In the genomic region with DNA sequence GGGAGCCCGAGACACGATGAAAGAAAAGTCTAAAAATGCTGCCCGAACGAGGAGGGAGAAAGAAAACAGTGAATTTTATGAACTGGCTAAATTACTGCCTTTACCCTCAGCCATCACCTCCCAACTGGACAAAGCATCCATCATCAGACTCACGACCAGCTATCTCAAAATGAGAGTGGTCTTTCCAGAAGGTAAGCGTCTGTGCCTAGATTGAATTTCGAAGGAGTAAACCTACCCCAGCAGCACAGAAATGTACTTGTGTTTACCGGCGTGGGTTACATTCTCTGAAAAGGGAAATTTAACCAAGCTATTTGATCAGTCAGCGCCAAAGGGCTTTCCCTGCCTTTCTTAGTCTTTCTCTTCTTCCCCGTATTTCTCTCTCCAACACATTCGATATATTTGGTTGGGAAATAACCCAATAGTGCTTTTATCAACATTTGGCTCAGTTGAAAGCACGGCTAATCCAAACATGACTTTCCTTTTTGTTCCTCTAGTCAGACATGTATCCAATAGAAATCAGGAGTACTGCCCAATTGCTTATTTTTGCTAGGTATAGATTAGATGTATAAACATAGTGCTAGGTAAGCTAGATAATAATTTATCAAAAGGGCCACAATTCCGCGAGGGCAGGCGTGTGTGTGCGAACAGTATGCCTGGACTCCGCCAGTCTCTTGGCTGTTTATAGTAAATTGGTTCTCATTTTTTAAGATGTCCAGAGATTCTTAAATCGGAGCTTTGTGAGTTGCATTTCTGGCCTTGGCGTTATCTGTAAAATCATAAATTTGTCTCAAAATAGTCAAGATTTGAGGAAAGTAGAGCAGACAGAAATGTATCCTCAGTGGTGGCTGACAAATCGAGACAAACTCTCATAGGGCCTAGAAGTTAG, we compare ENCODE assay signal across 15 mouse cellular contexts. TPM values are rescaled to one million over a fixed set of nuclear protein-coding genes. Genes with fewer than 3 reads are reported as not detected.
DNase-seq lines count a peak whose midpoint lies in the region; ATAC-seq and TF ChIP-seq lines count a peak whose summit lies in the region.
"Had no signal": no experiment of that assay in that cellular context is flagged by ENCODE, and none has a peak within 500 bp of the region (broad histone marks: within the 10 kb centered on the region; RNA-seq: fewer than 3 reads in every experiment).

No protein-coding gene starts in this region.

- no peak overlapping the region for H3K4me2 ChIP-seq in hindbrain, embryonic 16.5 days (ENCODE audit: low read length)
- H3K4me2 ChIP-seq in stomach, embryonic 14.5 days (replicated peaks; ENCODE audit: low read depth, low read length): no peak overlapping the region
- H3K4me2 ChIP-seq in stomach, postnatal 0 days (replicated peaks; ENCODE audit: low read depth): no peak overlapping the region
- H3K4me2 ChIP-seq in limb, embryonic 11.5 days (ENCODE audit: low read depth, severe bottlenecking): no peak overlapping the region
- H3K4me2 ChIP-seq in lung, postnatal 0 days (replicated peaks; ENCODE audit: low read depth, low read length): no peak overlapping the region

- H3K27me3 ChIP-seq in hindbrain, embryonic 10.5 days (ENCODE audit: insufficient read depth, poor library complexity, severe bottlenecking): peaks cover 100% of the 10 kb centered on the region
- peaks cover 55% of the 10 kb centered on the region for H3K27me3 ChIP-seq in hindbrain, embryonic 16.5 days (replicated peaks; ENCODE audit: control insufficient read depth, insufficient read depth, low read length)
- peaks cover 35% of the 10 kb centered on the region for H3K27me3 ChIP-seq in stomach, embryonic 14.5 days (ENCODE audit: control insufficient read depth, insufficient read depth, low read length)
- H3K27me3 ChIP-seq in stomach, postnatal 0 days (ENCODE audit: control insufficient read depth, insufficient read depth, low read length): peaks cover 37% of the 10 kb centered on the region
- H3K27me3 ChIP-seq in limb, embryonic 11.5 days (ENCODE audit: control insufficient read depth, insufficient read depth, low read length): peaks cover 62% of the 10 kb centered on the region
- peaks cover 89% of the 10 kb centered on the region for H3K27me3 ChIP-seq in lung, postnatal 0 days (replicated peaks; ENCODE audit: insufficient read depth, low read length)

- no peaks in the 10 kb centered on the region for H3K36me3 ChIP-seq in hindbrain, embryonic 10.5 days
- no peaks in the 10 kb centered on the region for H3K36me3 ChIP-seq in hindbrain, embryonic 16.5 days (ENCODE audit: control insufficient read depth, insufficient read depth, low read length)
- no peaks in the 10 kb centered on the region for H3K36me3 ChIP-seq in stomach, embryonic 14.5 days (ENCODE audit: control insufficient read depth, insufficient read depth, low read length)
- H3K36me3 ChIP-seq in stomach, postnatal 0 days (ENCODE audit: control insufficient read depth, insufficient read depth, low read length): no peaks in the 10 kb centered on the region
- no peaks in the 10 kb centered on the region for H3K36me3 ChIP-seq in limb, embryonic 11.5 days (ENCODE audit: control insufficient read depth, insufficient read depth, low read length)
- no peaks in the 10 kb centered on the region for H3K36me3 ChIP-seq in lung, postnatal 0 days (ENCODE audit: insufficient read depth, low read length)
- H3K36me3 ChIP-seq: heart, embryonic 12.5 days had no signal

- TF ChIP-seq EP300 in stomach, postnatal 0 days (optimal IDR thresholded peaks at IDR 0.05): no peak
- TF ChIP-seq EP300 in lung, postnatal 0 days (IDR thresholded peaks at IDR 0.05): no peak

- DNase-seq in hindbrain, embryonic 10.5 days (ENCODE audit: low spot score): peak; percentile 46
- no peak for DNase-seq in stomach, postnatal 0 days (ENCODE audit: low spot score)
- peak; percentile 59 for DNase-seq in limb, embryonic 11.5 days (ENCODE audit: low spot score)
- no peak for DNase-seq in heart, adult 8-10 months (ENCODE audit: low spot score)
- DNase-seq in lung, postnatal 0 days (ENCODE audit: low spot score): no peak
- DNase-seq: lung, postnatal 10 days; right cerebral cortex, adult 18-20 months had no signal

- no peak overlapping the region for H3K9ac ChIP-seq in hindbrain, embryonic 16.5 days (ENCODE audit: low read depth, low read length)
- no peak overlapping the region for H3K9ac ChIP-seq in stomach, embryonic 14.5 days (replicated peaks; ENCODE audit: low read depth, low read length)
- no peak overlapping the region for H3K9ac ChIP-seq in stomach, postnatal 0 days (ENCODE audit: low read length)
- no peak overlapping the region for H3K9ac ChIP-seq in limb, embryonic 11.5 days (ENCODE audit: low read length)
- no peak overlapping the region for H3K9ac ChIP-seq in lung, postnatal 0 days (replicated peaks; ENCODE audit: low read depth)
- H3K9ac ChIP-seq: heart, embryonic 12.5 days had no signal

- no peak for ATAC-seq in hindbrain, embryonic 16.5 days
- ATAC-seq in stomach, embryonic 14.5 days (ENCODE audit: insufficient number of reproducible peaks, insufficient read depth, low FRiP score, low read depth): no peak
- ATAC-seq in stomach, postnatal 0 days (ENCODE audit: low FRiP score, low TSS enrichment): no peak
- no peak for ATAC-seq in limb, embryonic 11.5 days (ENCODE audit: insufficient number of reproducible peaks, low FRiP score, low TSS enrichment, low read depth)
- ATAC-seq in activated CD4-positive, CD25-positive, alpha-beta regulatory T cell, adult 4 months: no peak
- no peak for ATAC-seq in lung, postnatal 0 days

- peaks cover 35% of the 10 kb centered on the region for H3K4me1 ChIP-seq in hindbrain, embryonic 10.5 days (replicated peaks)
- H3K4me1 ChIP-seq in hindbrain, embryonic 16.5 days (ENCODE audit: control insufficient read depth, insufficient read depth, low read depth, low read length): peaks cover 13% of the 10 kb centered on the region
- H3K4me1 ChIP-seq in stomach, embryonic 14.5 days (ENCODE audit: control insufficient read depth, insufficient read depth, low read length): peaks cover 4% of the 10 kb centered on the region; the same call in 1 of the 2 replicates
- H3K4me1 ChIP-seq in stomach, postnatal 0 days (replicated peaks; ENCODE audit: control insufficient read depth, insufficient read depth): 0 out of 2 replicates have a peak, but pooled peaks cover 5% of the 10 kb centered on the region
- H3K4me1 ChIP-seq in limb, embryonic 11.5 days (ENCODE audit: control insufficient read depth, insufficient read depth, low read length): peaks cover 13% of the 10 kb centered on the region; the same call in 1 of the 2 replicates
- H3K4me1 ChIP-seq in lung, postnatal 0 days (ENCODE audit: insufficient read depth, low read depth, low read length): peaks cover 7% of the 10 kb centered on the region

- H3K27ac ChIP-seq in hindbrain, embryonic 10.5 days: no peak overlapping the region
- H3K27ac ChIP-seq in hindbrain, embryonic 16.5 days (ENCODE audit: low read depth, low read length): no peak overlapping the region
- H3K27ac ChIP-seq in stomach, embryonic 14.5 days (ENCODE audit: low read length): no peak overlapping the region
- no peak overlapping the region for H3K27ac ChIP-seq in stomach, postnatal 0 days (replicated peaks)
- H3K27ac ChIP-seq in limb, embryonic 11.5 days (replicated peaks; ENCODE audit: low read depth, low read length): no peak overlapping the region
- no peak overlapping the region for H3K27ac ChIP-seq in lung, postnatal 0 days (ENCODE audit: low read length)
- H3K27ac ChIP-seq: left cerebral cortex, adult 2 months had no signal

- H3K4me3 ChIP-seq in hindbrain, embryonic 10.5 days: no peak overlapping the region
- H3K4me3 ChIP-seq in hindbrain, embryonic 16.5 days (ENCODE audit: low read length): no peak overlapping the region
- peak overlapping the region; percentile 38; the same call in 1 of the 2 replicates for H3K4me3 ChIP-seq in stomach, embryonic 14.5 days (ENCODE audit: low read depth, low read length)
- H3K4me3 ChIP-seq in stomach, postnatal 0 days (ENCODE audit: low read depth, low read length): no peak overlapping the region
- no peak overlapping the region for H3K4me3 ChIP-seq in limb, embryonic 11.5 days (ENCODE audit: low read depth, low read length)
- H3K4me3 ChIP-seq in lung, postnatal 0 days (ENCODE audit: low read depth, low read length): no peak overlapping the region
- H3K4me3 ChIP-seq: left cerebral cortex, adult 2 months; myocyte had no signal

- no peaks in the 10 kb centered on the region for H3K9me3 ChIP-seq in hindbrain, embryonic 10.5 days
- no peaks in the 10 kb centered on the region for H3K9me3 ChIP-seq in hindbrain, embryonic 16.5 days (ENCODE audit: control insufficient read depth, low read length)
- H3K9me3 ChIP-seq in stomach, embryonic 14.5 days (ENCODE audit: control insufficient read depth, low read depth, low read length): no peaks in the 10 kb centered on the region
- no peaks in the 10 kb centered on the region for H3K9me3 ChIP-seq in stomach, postnatal 0 days (ENCODE audit: control insufficient read depth, low read length)
- no peaks in the 10 kb centered on the region for H3K9me3 ChIP-seq in limb, embryonic 11.5 days (ENCODE audit: control insufficient read depth, low read length)
- H3K9me3 ChIP-seq in lung, postnatal 0 days (ENCODE audit: low read length): no peaks in the 10 kb centered on the region
- H3K9me3 ChIP-seq: heart, embryonic 12.5 days had no signal

- TF ChIP-seq CTCF in stomach, postnatal 0 days (IDR thresholded peaks at IDR 0.05; ENCODE audit: low read depth): no peak
- no peak for TF ChIP-seq CTCF in lung, postnatal 0 days (IDR thresholded peaks at IDR 0.05)

- WGBS in hindbrain, embryonic 10.5 days: 4% methylated on average over 21 of the region's 21 CpGs
- 4% methylated on average over 21 of the region's 21 CpGs for WGBS in hindbrain, embryonic 16.5 days
- WGBS in stomach, embryonic 14.5 days: 5% methylated on average over 21 of the region's 21 CpGs
- WGBS in stomach, postnatal 0 days: 14% methylated on average over 21 of the region's 21 CpGs
- WGBS in limb, embryonic 11.5 days: 4% methylated on average over 21 of the region's 21 CpGs
- 7% methylated on average over 21 of the region's 21 CpGs for WGBS in lung, postnatal 0 days

RNA-seq across cellular contexts. Expression of a gene that starts 1.6 kb away (rescaled TPM):
- polyA plus RNA-seq in hindbrain, embryonic 10.5 days (2016; fragmentation: Nextera tagmentation; extraction: Ambion mirVana): 0.82 and 0.90 TPM in 2 replicates
- 0.05 and 0.17 TPM in 2 replicates for polyA plus RNA-seq in hindbrain, embryonic 16.5 days (2015; fragmentation: Nextera tagmentation; extraction: Ambion mirVana)
- 0.18 TPM in 1 of 2 replicates, not detected in the other for polyA plus RNA-seq in stomach, embryonic 14.5 days (2014; fragmentation: Nextera tagmentation; extraction: Ambion mirVana)
- polyA plus RNA-seq in stomach, postnatal 0 days (2015; fragmentation: Nextera tagmentation; extraction: Ambion mirVana): not detected in 2 replicates
- polyA plus RNA-seq in limb, embryonic 11.5 days (2014; fragmentation: Nextera tagmentation; extraction: Ambion mirVana): 0.49 and 1.1 TPM in 2 replicates
- under 1 TPM in 1 of 2 experiments, not detected in 1; 0.08 TPM for polyA plus RNA-seq in activated CD4-positive, CD25-positive, alpha-beta regulatory T cell, adult 4 months (2017; shearing (Covaris generic))
- not detected for total RNA-seq in heart, adult 8-10 months (2022)
- not detected in 2 replicates for polyA plus RNA-seq in lung, postnatal 0 days (2015; fragmentation: Nextera tagmentation; extraction: Ambion mirVana)
- polyA plus RNA-seq: C2C12; heart, embryonic 12.5 days; urinary bladder, adult 2 months had no signal

Comparison
In these comparisons a context has a peak if more than half of its experiments do, and no peak if none do; other contexts are left out.
1. DNase-seq: peak in hindbrain, embryonic 10.5 days (single experiment) and limb, embryonic 11.5 days (single experiment); none in stomach, postnatal 0 days (single experiment), heart, adult 8-10 months (single experiment) and lung, postnatal 0 days (single experiment).